Mouse (Mus musculus): ENCODE data around the gene Steap2. TPM values are rescaled to one million over a fixed set of nuclear protein-coding genes. Genes with fewer than 3 reads are reported as not detected.
A peak's percentile ranks its signal among the peaks of the same experiment; 100 is the strongest.

The Steap2 gene
- total RNA-seq, 2 experiments from 2014 or later, result 0.45 to 1.1 TPM

DNA sequence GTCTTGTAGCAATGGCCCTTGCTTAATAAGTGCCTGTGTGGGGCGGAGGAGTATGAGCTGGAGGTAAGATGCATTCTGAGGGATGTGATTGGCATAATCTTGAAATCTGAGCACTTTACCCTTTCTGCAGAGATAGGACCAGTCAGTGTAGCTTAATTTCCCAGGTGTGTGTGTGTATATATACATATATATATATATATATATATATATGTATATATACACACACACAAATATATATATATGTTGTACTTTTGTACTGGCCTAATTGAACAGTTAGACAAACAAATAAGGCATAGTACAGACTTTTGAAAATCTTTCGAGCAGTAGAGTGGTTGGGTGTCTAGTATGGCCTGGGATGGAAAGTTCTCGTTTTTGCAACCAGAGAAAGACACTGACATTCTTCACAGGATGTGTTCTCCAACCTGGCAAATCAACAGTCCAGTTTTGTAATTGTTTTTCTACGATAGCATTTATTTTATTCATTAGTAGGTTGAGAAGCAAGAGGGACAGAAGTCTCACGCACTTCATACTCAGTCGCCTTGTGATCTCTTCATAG lies 29.9 kb downstream of the Steap2 start:
- no peak for DNase-seq

DNA sequence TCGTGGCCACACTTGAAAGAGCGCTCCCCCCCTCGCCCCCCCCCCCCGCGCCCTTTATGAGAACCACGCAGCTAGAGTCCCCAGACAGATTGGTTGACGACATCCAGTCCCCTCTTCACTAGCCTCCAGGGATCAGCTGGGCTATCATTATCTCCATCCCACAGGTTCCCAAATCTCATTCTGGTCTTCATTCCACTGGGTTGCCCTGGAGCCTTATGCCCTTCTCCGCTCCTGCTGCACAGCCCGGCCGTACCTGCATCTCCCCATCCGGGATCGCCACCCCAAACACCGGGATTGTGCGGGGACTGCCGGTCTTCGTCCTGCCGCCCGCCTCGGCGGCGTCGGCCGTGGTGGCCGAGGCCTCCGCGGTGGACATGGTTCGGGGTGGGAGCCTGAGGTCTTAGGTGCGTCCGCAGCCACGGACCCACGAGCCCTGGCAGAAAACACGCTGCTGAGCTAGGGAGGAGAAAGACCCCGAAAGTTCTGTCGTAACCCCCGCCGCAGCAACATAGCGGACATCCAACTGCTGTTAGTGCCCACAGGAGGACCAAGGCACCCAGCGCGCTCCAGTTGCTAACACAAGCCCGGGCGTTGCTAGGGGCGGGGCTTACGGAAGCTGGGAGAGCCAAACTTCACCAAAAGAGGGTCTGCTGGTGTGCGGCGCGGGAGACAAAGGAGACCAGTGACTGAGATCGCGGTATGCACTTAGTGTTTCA lies 30.6 kb downstream of the Steap2 start, which contains the start of gene Cfap69:
Cfap69 (minus strand) TSS at position 585 of the 716 bp plus-strand sequence.
- DNase-seq, result peak; percentile 44 to 82

DNA sequence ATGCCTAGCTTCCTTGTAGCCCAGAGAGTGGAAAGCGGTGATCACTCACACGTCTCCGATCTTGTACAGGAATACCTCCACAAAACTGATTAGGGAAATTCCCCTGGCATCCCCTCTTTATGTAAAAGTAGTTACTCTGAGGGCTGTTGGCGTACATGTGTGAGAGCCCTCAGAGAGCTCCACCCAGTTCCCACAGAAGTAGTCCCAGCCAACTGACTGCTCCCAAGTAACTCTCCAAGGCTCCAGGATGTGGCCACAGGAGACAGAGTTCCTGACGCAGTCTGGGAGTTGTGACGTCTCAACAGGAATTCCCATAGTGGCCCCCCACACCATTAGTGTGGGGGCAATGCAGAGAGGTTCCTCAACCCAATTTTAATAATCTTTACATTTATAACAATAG lies 31.3 kb downstream of the Steap2 start:
- no peak for DNase-seq

DNA sequence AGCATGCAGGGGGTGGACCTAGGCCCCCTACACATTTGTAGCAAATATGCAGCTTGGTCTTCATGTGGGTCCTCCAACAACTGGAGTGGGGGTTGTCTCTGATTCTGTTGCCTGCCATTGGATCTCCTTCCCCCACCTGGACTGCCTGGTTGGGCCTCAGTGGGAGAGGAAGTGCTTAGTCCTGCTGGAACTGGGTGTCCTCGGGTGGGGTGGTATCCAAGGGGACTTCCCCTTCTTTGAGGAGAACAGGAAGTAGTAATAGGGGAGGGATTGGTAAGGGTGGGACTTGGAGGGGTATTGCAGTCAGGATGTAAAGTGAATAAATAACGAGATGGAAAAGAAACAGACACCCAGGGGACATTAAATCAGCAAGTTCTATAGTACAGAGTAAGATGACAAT lies 35.7 kb downstream of the Steap2 start:
- DNase-seq, result peak in 1 of 2 experiments; percentile 4

DNA sequence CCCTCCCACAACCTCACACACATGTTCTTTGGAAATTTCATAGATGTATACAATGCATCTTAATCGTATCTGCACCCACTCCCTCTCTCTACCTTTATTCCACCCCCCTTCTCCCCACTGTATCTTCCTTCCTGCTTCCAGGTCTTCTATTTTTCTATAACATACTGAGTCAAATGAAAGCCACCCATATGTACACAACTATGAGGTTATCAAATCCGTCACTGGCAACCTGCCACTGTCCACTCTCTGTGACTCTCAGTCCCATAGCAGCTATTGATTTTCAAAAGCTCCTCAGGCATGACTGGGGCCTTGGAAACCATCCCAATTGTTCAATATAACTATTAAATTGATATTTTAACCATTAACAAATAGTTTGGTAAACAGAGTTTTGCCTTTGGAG lies 36.4 kb downstream of the Steap2 start:
- DNase-seq, result no peak

DNA sequence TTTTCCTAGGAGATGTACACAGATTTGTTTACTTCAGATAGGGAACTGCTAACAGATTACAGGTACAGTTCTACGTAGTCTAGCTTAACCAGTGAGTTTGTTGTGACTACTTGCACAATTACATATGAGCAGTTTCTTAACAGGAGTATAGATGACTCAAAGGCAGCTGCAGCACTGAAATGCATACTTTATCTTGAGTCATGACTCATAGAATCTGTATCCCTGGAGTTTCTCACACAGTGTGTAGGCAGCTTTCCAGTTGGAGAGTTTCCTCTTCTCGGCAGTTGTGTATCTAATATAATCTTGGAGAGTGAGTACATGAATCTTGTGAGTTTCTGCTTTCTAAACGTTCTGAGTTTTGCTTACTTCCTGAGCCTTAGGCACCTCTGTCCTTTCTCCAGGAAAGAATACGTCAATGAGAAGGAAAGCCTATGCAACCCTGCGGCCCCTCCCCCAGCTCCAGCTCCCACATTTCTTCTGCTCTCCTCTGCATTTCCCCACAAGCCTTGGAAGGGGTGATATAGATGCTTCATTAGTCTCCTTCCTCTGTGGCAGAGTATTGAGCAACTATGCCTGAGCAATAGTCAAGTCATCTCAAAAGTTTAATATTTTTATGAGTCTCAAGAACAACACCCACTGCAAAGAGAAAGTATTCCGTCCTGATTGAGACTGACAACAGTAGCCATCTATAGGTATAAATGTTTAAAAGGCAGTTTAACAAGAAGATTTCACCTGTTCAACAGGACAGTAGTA lies 45.4 kb downstream of the Steap2 start:
- DNase-seq, result peak in 1 of 2 experiments; percentile 16

DNA sequence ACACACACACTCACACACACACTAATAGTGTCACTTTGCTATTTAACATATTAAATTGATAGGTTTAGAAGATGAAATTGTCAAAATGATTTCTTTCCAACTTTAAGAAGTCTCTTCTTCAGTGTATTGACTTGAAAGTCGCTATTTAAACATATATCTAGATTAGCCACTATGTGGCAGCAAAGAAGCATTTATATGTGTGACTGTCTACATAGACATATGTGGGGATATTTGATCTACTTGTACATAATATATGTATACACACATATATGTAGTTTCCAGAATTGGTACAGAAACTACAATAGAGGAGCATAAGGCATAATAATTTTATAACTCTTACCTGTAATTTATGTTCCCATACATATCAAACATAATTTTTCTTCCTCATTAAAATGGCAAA lies 48.2 kb downstream of the Steap2 start:
- DNase-seq, result no peak

DNA sequence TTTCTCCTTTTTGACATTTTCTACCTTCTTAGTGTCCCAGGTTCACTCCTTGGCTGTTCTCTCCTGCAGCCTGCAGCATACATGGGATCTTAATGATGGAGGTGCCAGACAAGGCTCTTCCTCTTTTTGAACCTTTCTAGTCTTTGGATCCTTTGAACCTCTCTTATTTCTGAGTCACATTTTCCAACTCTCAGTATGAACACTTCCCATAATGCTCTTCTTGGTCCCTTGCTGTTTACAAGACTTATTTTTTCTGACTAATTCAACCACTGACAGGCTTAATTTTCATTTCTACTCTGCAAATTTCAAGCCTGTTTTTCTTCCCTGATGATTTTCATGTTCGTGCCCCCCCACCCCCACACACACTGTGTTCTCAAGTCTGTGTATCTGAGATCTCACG lies 55.9 kb downstream of the Steap2 start:
- DNase-seq, result no peak

DNA sequence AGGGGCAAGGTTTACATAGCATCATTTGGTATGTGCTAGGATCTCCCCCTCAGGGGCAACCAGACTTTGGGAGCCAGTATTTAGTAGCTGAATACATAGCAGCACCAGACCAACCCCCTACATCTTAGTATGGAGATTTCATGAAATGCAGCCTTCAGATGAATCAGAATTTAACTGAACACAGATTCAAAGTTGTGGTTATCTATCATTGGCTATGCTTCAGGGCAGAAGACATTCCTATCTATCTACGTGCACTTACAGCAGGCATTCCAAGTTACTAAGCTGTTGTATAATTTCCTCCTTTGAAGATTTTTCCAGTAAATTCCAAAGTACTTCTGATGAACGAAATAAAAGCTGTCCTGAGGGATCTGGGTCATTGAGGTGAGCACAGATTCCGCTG lies 68.9 kb downstream of the Steap2 start:
- no peak for DNase-seq

DNA sequence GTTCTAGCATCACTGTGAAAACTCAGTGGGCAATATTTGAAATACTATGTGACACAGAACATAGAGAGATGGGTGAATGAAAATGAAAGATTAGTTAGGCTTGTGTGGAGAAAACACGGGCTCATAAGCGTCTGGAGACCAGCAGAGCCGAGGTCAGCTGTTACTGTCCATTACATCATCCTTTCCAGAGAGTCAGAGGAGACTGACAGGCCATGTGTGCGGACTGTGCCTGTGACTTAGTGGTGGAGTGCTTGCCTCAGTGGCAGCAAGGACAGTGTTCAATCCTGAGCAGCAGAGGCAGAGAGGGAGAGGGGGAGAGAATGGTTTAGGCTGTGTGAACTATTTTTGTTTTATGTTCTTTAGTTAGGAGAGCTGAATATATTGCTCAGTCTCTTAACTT lies 76.0 kb downstream of the Steap2 start:
- no peak for DNase-seq

Other genes starting within 250 kb of the Steap2 start
- not detected for gene 1700015F17Rik, start 215.4 kb downstream of the Steap2 start, total RNA-seq (2021)
- 10 to 100 TPM; 16.1 to 19.4 TPM for gene Cldn12, start 179.6 kb downstream of the Steap2 start, total RNA-seq (2021)
- gene Gtpbp10, start 135.0 kb downstream of the Steap2 start, total RNA-seq (2021), result 10 to 100 TPM; 11.1 to 11.8 TPM
- not detected for gene Gm8773, start 120.8 kb downstream of the Steap2 start, total RNA-seq (2021)
- under 1 TPM; 0.69 to 0.87 TPM for gene Cfap69, start 30.3 kb downstream of the Steap2 start, total RNA-seq (2021)
- under 1 TPM in 1 of 2 experiments, not detected in 1; 0.31 TPM for gene Steap1, start 54.7 kb upstream of the Steap2 start, total RNA-seq (2021)

Data from heart, adult 18-20 months (tissue).